Mouse (Mus musculus): ENCODE results near the gene Dock1. TPM values are rescaled to one million over a fixed set of nuclear protein-coding genes. Genes with fewer than 3 reads are reported as not detected.

Gene Dock1
- total RNA-seq, 2 experiments from 2014 or later, result 7.3 to 8.8 TPM

- intact Hi-C loops (cut with DNase I), result no loop called here
- DNase-seq, result no peak
These were observed 364.4 kb downstream of the Dock1 start for GRCm38 (mm10) chr7:135034811-135035210.

- intact Hi-C loops (cut with DNase I), result no loop called here
- DNase-seq, result no peak
These were observed 365.2 kb downstream of the Dock1 start for GRCm38 (mm10) chr7:135035651-135036050.

DNA sequence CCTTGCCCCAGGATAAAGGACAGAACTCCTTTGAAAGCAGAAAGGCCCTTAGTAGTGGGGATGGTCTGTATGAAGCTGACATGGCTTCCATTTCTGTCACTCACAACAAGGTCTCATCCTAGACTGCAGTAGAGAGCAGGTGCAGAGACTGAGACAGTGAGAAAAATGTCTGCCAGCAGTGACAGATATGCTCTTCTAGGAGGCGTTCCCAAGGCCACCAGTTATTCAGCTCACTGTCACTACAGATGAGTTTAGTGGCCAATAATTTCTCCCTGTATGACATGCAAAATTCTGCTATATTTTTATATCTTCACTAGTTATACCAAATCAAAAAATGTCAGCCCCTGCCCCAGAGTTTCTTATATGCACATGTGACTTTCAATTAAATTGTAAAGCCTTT is 368.5 kb downstream of the Dock1 start:
- no peak for DNase-seq
- intact Hi-C loops (cut with DNase I), result no loop called here

GRCm38 (mm10) chr7:135043931-135044765 is 373.7 kb downstream of the Dock1 start:
- intact Hi-C loops (cut with DNase I), result no loop called here
- no peak for DNase-seq

DNA sequence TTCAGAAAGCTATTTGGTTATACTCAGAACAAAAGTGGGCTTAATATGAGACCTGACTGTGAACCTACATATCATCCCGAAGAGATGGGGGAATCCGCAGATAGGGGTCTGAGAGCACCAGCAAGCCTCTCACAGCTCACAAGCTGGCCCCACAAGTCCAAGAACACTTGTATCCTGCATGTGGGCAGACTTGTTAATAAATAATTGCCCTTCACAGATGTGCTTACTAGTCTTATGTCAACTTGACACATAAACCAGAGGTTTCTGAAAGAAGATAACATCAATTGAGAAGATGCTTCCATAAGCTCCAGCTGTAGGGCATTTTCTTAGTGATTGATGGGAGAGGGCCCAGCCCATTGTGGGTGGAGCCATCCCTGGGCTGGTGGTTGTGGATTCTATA is 379.0 kb downstream of the Dock1 start:
- no peak for DNase-seq
- intact Hi-C loops (cut with DNase I), result no loop called here

GRCm38 (mm10) chr7:135053186-135053715 is 382.8 kb downstream of the Dock1 start:
- no peak for DNase-seq
- intact Hi-C loops (cut with DNase I), result no loop called here

GRCm38 (mm10) chr7:135054664-135055063 is 384.2 kb downstream of the Dock1 start:
- intact Hi-C loops (cut with DNase I), result no loop called here

GRCm38 (mm10) chr7:135059071-135059470 is 388.6 kb downstream of the Dock1 start:
- intact Hi-C loops (cut with DNase I), result no loop called here
- DNase-seq, result no peak

More at GRCm38 (mm10) chr7:135054664-135055063, 384.2 kb downstream of the Dock1 start:
- DNase-seq, result no peak

DNA sequence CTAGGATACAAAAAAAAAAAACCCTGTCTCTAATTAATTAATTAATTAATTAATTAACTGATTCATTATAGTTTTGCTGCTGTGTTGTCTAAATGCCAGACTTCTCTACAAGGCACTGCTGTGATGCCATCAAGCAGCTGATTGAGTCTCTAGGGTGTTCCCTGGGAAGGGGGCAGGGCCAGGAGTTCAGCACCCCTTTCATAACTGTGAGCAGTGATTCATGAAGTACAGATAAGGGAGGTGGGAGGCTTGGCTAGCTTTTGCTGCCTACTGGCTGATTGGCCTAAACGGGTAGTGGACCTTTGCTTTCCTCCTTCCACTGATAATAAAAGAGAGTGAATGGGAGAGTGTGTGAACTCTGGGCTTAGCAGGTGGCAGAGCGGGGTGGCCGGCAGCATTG is 389.1 kb downstream of the Dock1 start:
- intact Hi-C loops (cut with DNase I), result no loop called here
- DNase-seq, result no peak

DNA sequence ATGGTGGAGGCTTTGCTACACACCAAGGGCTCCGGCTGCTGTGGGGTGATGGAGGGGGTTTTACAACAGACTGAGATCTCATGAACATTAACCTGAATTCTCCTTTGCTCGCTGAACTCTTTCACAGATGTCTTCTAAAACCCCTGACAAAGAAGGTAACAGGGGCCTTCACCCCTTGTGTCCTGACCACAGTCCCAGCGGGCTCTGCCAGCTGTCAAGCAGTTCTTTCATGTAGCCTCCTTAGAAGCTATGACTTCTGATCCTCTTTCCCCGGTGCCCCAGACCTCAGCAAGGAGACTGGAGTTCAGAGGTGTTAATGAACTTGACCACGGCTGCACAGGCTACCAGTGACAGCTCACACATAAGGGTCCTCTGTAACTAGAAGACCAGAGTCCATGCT is 393.4 kb downstream of the Dock1 start:
- DNase-seq, result no peak
- intact Hi-C loops (cut with DNase I), result no loop called here

DNA sequence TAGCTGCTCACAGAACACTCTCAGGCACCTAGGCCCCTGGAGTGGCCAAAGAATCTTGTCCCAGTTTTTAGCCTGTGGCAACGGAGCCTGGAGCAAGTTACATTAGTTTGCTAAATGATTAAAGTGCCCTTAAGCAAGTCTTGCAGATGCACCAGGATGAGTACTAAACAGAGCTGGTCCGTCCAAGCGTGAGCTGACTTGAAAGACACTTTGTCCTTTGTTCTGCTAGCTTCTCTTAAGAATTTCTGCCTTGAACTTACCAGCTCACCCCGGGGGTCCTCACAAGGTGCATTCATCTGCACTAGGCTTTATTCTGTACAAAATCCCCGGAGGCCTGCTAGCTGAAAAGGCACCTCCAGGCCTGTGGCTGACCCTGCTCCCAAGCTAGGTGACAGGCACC is 394.8 kb downstream of the Dock1 start:
- intact Hi-C loops (cut with DNase I), result no loop called here
- DNase-seq, result no peak

- no peak for DNase-seq
- intact Hi-C loops (cut with DNase I), result no loop called here
These were observed 398.4 kb downstream of the Dock1 start for GRCm38 (mm10) chr7:135068887-135069286.

DNA sequence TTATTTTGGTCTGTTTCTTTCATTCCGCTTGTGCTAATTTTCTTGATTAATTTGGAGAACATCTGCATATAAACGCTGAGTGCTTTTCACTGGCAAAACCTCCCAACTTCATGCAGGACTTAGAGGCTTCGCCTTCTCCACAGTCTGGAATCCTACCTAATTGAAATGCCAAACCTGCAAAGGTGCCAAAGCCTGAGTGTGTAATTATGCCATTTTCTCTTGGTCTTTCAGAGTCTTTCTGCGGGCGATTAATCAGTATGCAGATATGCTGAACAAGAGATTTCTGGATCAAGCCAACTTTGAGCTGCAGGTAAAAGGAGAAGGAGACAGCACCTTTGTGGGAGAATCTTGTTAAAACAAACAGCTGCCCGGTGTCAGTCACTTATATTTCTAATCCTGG is 406.4 kb downstream of the Dock1 start:
- DNase-seq, result no peak
- intact Hi-C loops (cut with DNase I), result no loop called here

GRCm38 (mm10) chr7:135077340-135077739 is 406.9 kb downstream of the Dock1 start:
- intact Hi-C loops (cut with DNase I), result no loop called here

GRCm38 (mm10) chr7:135077806-135078205 is 407.4 kb downstream of the Dock1 start:
- no peak for DNase-seq
- intact Hi-C loops (cut with DNase I), result no loop called here

More at GRCm38 (mm10) chr7:135077340-135077739, 406.9 kb downstream of the Dock1 start:
- DNase-seq, result no peak

GRCm38 (mm10) chr7:135083421-135083820 is 413.0 kb downstream of the Dock1 start:
- DNase-seq, result no peak
- intact Hi-C loops (cut with DNase I), result no loop called here

DNA sequence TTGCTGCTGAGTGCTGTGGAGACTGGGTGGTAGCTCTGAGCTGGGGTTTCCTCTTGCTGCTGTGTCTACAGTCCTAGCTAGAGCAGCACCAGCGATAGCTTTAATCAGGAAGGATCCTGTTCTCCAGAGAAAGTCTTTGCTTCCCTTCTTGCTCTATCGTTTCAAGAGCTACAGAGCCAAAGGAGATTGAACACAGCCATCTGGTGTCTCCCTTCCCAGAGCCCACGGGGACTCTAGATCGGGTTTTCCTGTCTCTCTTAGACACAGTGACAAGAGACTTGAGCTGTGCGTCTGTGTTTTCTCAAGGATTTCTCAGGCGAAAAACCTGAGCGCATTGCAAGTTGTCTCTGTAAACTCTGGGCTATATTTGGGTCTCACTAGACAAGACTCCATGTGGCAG is 413.6 kb downstream of the Dock1 start:
- no peak for DNase-seq
- intact Hi-C loops (cut with DNase I), result no loop called here

GRCm38 (mm10) chr7:135086556-135086955 is 416.1 kb downstream of the Dock1 start:
- no peak for DNase-seq
- intact Hi-C loops (cut with DNase I), result no loop called here

DNA sequence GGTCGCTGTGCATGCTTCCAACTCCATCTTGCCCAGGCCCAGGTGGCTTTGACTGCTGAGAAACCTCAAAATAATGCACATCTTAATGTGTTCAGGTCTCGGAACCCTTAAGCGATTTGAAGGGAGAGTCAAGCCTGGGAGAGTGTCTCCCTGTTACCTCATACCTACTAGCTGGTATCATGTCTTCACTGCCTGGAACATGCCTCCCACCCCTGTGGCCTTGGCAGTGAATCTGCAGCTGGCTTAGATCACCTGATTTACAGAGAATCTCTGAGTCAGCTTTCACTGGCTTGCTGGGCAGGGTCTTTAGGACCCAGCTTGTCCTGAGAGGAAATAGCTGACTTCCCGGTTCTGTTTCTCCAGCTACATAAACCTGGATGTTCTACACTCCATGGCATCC is 419.2 kb downstream of the Dock1 start:
- DNase-seq, result no peak
- intact Hi-C loops (cut with DNase I), result loop anchor here (2.0 kb wide), 1 partner anchor 75 kb away; no protein-coding TSS in a partner anchor

DNA sequence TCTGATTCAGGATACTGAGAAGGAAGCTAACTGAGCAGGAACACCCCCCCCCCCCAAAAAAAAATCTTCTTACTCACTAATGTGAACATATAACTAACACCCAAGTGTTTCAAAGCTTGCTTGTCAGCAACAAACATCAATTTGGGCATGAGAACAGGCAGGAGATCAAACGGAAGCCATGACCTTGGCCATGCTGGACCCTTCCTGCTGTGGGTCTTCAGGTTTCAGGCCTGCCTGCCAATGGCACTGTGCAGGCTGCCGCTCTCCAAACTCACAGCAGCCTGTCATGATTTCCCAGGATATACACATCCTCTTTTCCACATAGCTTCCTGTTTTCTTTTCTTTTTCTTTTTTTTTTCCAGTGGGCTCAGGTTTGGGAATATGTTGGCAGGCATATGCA is 423.4 kb downstream of the Dock1 start:
- DNase-seq, result no peak
- intact Hi-C loops (cut with DNase I), result no loop called here

GRCm38 (mm10) chr7:135101921-135102320 is 431.5 kb downstream of the Dock1 start:
- intact Hi-C loops (cut with DNase I), result no loop called here
- DNase-seq, result no peak

DNA sequence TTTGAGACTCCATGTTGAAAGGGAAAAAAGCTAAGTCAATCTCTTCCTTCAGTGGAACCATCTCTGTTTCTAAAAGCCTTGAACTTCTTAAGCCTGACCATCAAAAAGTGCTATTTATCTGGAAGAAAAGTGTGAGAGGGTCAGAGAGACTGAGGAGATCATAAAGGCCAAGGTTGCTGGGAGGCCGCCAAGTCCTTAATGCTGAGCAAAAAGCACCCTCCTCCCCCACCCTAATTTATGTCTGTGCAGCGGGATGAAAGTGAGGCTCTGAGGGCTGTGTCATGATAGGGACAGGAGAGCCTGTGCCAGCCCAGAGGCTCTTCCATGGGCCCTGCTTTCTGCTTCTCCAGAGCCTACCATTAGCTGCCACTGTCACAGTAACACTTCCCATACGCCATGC is 436.1 kb downstream of the Dock1 start:
- intact Hi-C loops (cut with DNase I), result no loop called here
- no peak for DNase-seq
